19 mouse cellular contexts compared by ENCODE assay signal in the genomic region with DNA sequence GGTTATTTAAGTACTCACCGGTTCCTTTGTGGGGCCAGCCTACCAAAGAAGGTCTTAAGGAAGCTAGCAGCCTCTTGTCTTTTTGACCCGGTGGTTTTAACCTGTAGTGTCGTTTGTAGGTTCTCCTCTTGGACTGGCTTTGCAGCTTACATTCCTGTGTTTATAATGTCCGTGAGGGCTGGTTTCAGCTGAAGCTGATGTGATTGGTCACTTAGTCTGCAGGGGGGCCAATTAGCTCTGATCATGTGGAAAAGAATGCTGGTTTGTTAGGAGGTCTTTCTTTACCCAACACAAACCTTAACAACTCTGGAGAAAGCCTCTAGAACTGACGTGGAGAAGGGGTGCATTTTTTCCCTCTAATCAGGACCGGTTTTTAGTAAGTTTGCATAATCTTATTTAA. TPM values are rescaled to one million over a fixed set of nuclear protein-coding genes. Genes with fewer than 3 reads are reported as not detected.
DNase-seq lines count a peak whose midpoint lies in the region; ATAC-seq and TF ChIP-seq lines count a peak whose summit lies in the region.
"Had no signal": no experiment of that assay in that cellular context is flagged by ENCODE, and none has a peak within 500 bp of the region (broad histone marks: within the 10 kb centered on the region; RNA-seq: fewer than 3 reads in every experiment).

A gene (minus strand): TSS at position 136 of the 400 bp plus-strand sequence.

- H3K36me3 ChIP-seq in intestine, embryonic 16.5 days (ENCODE audit: control insufficient read depth, insufficient read depth, low read length) = 0 out of 2 replicates have a peak, but pooled peaks cover 4% of the 10 kb centered on the region
- no peaks in the 10 kb centered on the region; the same call in 1 of the 2 replicates for H3K36me3 ChIP-seq in intestine, postnatal 0 days (ENCODE audit: control insufficient read depth, insufficient read depth)
- H3K36me3 ChIP-seq in hindbrain, embryonic 13.5 days = peaks cover 14% of the 10 kb centered on the region; the same call in 1 of the 2 replicates
- H3K36me3 ChIP-seq: midbrain, embryonic 15.5 days had no signal

- H3K27me3 ChIP-seq in intestine, embryonic 16.5 days (replicated peaks; ENCODE audit: control insufficient read depth, insufficient read depth, low read length) = no peaks in the 10 kb centered on the region
- no peaks in the 10 kb centered on the region for H3K27me3 ChIP-seq in intestine, postnatal 0 days (replicated peaks; ENCODE audit: control insufficient read depth, insufficient read depth, low read length)
- no peaks in the 10 kb centered on the region for H3K27me3 ChIP-seq in hindbrain, embryonic 13.5 days
- H3K27me3 ChIP-seq: midbrain, embryonic 15.5 days; neural tube, embryonic 12.5 days had no signal

- 33% methylated on average over 6 of the region's 6 CpGs for WGBS in intestine, embryonic 16.5 days
- WGBS in intestine, postnatal 0 days = 26% methylated on average over 6 of the region's 6 CpGs
- 49% methylated on average over 6 of the region's 6 CpGs for WGBS in hindbrain, embryonic 13.5 days

- no peak within 1 kb of the TSS for H3K9ac ChIP-seq in intestine, embryonic 16.5 days (ENCODE audit: low read depth, low read length)
- no peak within 1 kb of the TSS for H3K9ac ChIP-seq in intestine, postnatal 0 days (ENCODE audit: low read depth, low read length)
- H3K9ac ChIP-seq in hindbrain, embryonic 13.5 days = no peak within 1 kb of the TSS
- H3K9ac ChIP-seq: midbrain, embryonic 15.5 days; neural tube, embryonic 12.5 days had no signal

- no peak within 1 kb of the TSS for H3K4me2 ChIP-seq in intestine, embryonic 16.5 days (ENCODE audit: low read depth, low read length)
- no peak within 1 kb of the TSS for H3K4me2 ChIP-seq in intestine, postnatal 0 days (replicated peaks; ENCODE audit: low read depth)
- H3K4me2 ChIP-seq in hindbrain, embryonic 13.5 days = no peak within 1 kb of the TSS
- H3K4me2 ChIP-seq: midbrain, embryonic 15.5 days; neural tube, embryonic 12.5 days had no signal

- H3K27ac ChIP-seq in intestine, embryonic 16.5 days (ENCODE audit: low read length) = no peak within 1 kb of the TSS
- no peak within 1 kb of the TSS for H3K27ac ChIP-seq in intestine, postnatal 0 days (ENCODE audit: low read depth, low read length)
- no peak within 1 kb of the TSS for H3K27ac ChIP-seq in hindbrain, embryonic 13.5 days
- H3K27ac ChIP-seq: macrophage; midbrain, embryonic 15.5 days; neural tube, embryonic 12.5 days had no signal

- H3K4me3 ChIP-seq in intestine, embryonic 16.5 days (ENCODE audit: low read length) = no peak within 1 kb of the TSS
- H3K4me3 ChIP-seq in intestine, postnatal 0 days (ENCODE audit: low read depth, low read length) = no peak within 1 kb of the TSS
- no peak within 1 kb of the TSS for H3K4me3 ChIP-seq in hindbrain, embryonic 13.5 days
- H3K4me3 ChIP-seq: midbrain, embryonic 15.5 days; neural tube, embryonic 12.5 days had no signal

- DNase-seq in embryo, embryonic 10 days (ENCODE audit: low spot score) = peak; percentile 38
- peak; percentile 12 for DNase-seq in lung, postnatal 25 days (ENCODE audit: low spot score)
- no peak for DNase-seq in right cerebral cortex, postnatal 36 days (ENCODE audit: low spot score in 2 of 2)
- DNase-seq: B cell, adult 2 months; cerebellum, adult 9-11 months; heart, postnatal 4 days; liver; thymus, postnatal 25 days had no signal

- peaks cover 3% of the 10 kb centered on the region; the same call in 1 of the 2 replicates for H3K4me1 ChIP-seq in intestine, embryonic 16.5 days (ENCODE audit: control insufficient read depth, insufficient read depth, low read length)
- no peaks in the 10 kb centered on the region for H3K4me1 ChIP-seq in intestine, postnatal 0 days (replicated peaks; ENCODE audit: control insufficient read depth, insufficient read depth, low read length)
- H3K4me1 ChIP-seq in hindbrain, embryonic 13.5 days (replicated peaks) = no peaks in the 10 kb centered on the region; the same call in 1 of the 2 replicates
- H3K4me1 ChIP-seq: midbrain, embryonic 15.5 days; neural tube, embryonic 12.5 days had no signal

- 0 out of 2 replicates have a peak, but pooled peaks have one; percentile 26 for ATAC-seq in intestine, embryonic 16.5 days
- no peak for ATAC-seq in intestine, postnatal 0 days
- no peak for ATAC-seq in hindbrain, embryonic 13.5 days (ENCODE audit: low FRiP score)
- ATAC-seq in granulocyte monocyte progenitor cell, adult 5-6 weeks (replicated peaks; ENCODE audit: poor library complexity, severe bottlenecking) = no peak
- no peak for ATAC-seq in megakaryocyte, adult 5-6 weeks (ENCODE audit: poor library complexity, severe bottlenecking)
- ATAC-seq: activated CD4-positive, CD25-positive, alpha-beta regulatory T cell, adult 4 months; midbrain, embryonic 15.5 days had no signal

- no peak for TF ChIP-seq CTCF in intestine, postnatal 0 days (IDR thresholded peaks at IDR 0.05; ENCODE audit: low read depth)

- no peaks in the 10 kb centered on the region for H3K9me3 ChIP-seq in intestine, embryonic 16.5 days (ENCODE audit: control insufficient read depth, low read length)
- H3K9me3 ChIP-seq in intestine, postnatal 0 days (ENCODE audit: control insufficient read depth) = no peaks in the 10 kb centered on the region
- no peaks in the 10 kb centered on the region for H3K9me3 ChIP-seq in hindbrain, embryonic 13.5 days
- H3K9me3 ChIP-seq: G1E; midbrain, embryonic 15.5 days; neural tube, embryonic 12.5 days had no signal

RNA-seq across cellular contexts. Expression of the gene that starts here (rescaled TPM):
- 0.48 and 0.62 TPM in 2 replicates for polyA plus RNA-seq in intestine, embryonic 16.5 days (2015; fragmentation: Nextera tagmentation; extraction: Ambion mirVana)
- polyA plus RNA-seq in intestine, postnatal 0 days (2015; fragmentation: Nextera tagmentation; extraction: Ambion mirVana) = 0.70 and 0.82 TPM in 2 replicates
- polyA plus RNA-seq in hindbrain, embryonic 13.5 days (2015; fragmentation: Nextera tagmentation; extraction: Ambion mirVana) = 13.8 and 31.2 TPM in 2 replicates
- not detected in 2 replicates for total RNA-seq in granulocyte monocyte progenitor cell, adult 5-6 weeks (2014; fragmentation: Nextera tagmentation)
- not detected in 2 replicates for total RNA-seq in granulocyte monocyte progenitor cell, adult 5-6 weeks (2017)
- total RNA-seq in megakaryocyte, adult 5-6 weeks (2015) = not detected in 2 replicates
- total RNA-seq in megakaryocyte, adult 5-6 weeks (2017) = not detected in 2 replicates
- total RNA-seq: heart, adult 8-10 months; heart, postnatal 4 days had no signal
- polyA plus RNA-seq: G1E, macrophage had no signal

Comparison
In these comparisons a context has a peak if more than half of its experiments do, and no peak if none do; other contexts are left out.
1. Peak in ATAC-seq in intestine, embryonic 16.5 days; RNA of the gene not detected or under 1 TPM.
2. DNase-seq: peak in embryo, embryonic 10 days (single experiment) and lung, postnatal 25 days (single experiment); none in right cerebral cortex, postnatal 36 days (0 of 2).